In the genomic region with DNA sequence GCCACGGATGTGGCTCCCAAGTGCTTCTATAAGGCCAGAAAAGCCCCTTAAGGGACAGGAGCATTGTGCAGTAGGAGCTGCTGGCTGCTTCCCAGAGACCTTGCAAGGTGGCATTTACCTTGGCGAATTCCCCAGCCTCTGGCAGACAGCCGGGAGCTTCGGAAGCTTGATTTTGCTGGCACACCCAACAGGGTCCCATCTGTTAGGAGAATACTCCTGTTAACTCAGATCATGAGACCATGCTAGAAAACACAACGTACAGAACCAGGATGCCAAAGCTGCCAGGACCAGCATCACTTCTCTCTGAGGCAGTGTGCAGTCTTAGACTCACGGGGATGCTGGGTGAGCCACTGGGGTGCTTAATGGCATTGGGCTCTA, we compare ENCODE assay signal across 10 mouse cellular contexts.
DNase-seq lines count a peak whose midpoint lies in the region; ATAC-seq and TF ChIP-seq lines count a peak whose summit lies in the region.
"Had no signal": no experiment of that assay in that cellular context is flagged by ENCODE, and none has a peak within 500 bp of the region (broad histone marks: within the 10 kb centered on the region; RNA-seq: fewer than 3 reads in every experiment).

No protein-coding gene starts in this region.

- TF ChIP-seq POLR2A in liver, adult 2 months (IDR thresholded peaks at IDR 0.05; ENCODE audit: extremely low read depth, insufficient read depth, low read length): no peak

- no peak overlapping the region for H3K9ac ChIP-seq in liver, adult 2 months (ENCODE audit: low read depth, low read length)

- no peak overlapping the region for H3K27ac ChIP-seq in liver, adult 2 months (replicated peaks; ENCODE audit: insufficient read depth, low read depth, low read length)

- H3K79me2 ChIP-seq in liver, adult 2 months (ENCODE audit: control insufficient read depth, insufficient read depth, low read length): no peaks in the 10 kb centered on the region

- H3K4me1 ChIP-seq in liver, adult 2 months (ENCODE audit: control insufficient read depth, insufficient read depth, low read length): no peaks in the 10 kb centered on the region

- no peaks in the 10 kb centered on the region for H3K36me3 ChIP-seq in liver, adult 2 months (ENCODE audit: control insufficient read depth, insufficient read depth, low read length)

- peak; percentile 8 for DNase-seq in liver, adult 2 months (ENCODE audit: extremely low read depth, low read depth, low spot score)
- no peak for DNase-seq in liver
- peak; percentile 94 to 96 for DNase-seq in cerebellum, postnatal 25 days
- peak; percentile 37 to 60 for DNase-seq in layer of hippocampus, postnatal 10 days (ENCODE audit: low spot score in 2 of 2)
- peak; percentile 35 for DNase-seq in right cerebral cortex, postnatal 25 days
- no peak for DNase-seq in kidney, adult 8-10 months
- DNase-seq: gastrocnemius, postnatal 36 days; thymus, postnatal 36 days had no signal

- ATAC-seq in activated CD4-positive, CD25-positive, alpha-beta regulatory T cell, adult 4 months: no peak
- no peak for ATAC-seq in inflammation-experienced regulatory T-cells, adult 6 months

- 42% methylated on average over 6 of the region's 6 CpGs for WGBS in liver, adult 2 months

- no peak for TF ChIP-seq CTCF in liver, adult 2 months (IDR thresholded peaks at IDR 0.05; ENCODE audit: low read depth, low read length)

- no peaks in the 10 kb centered on the region for H3K27me3 ChIP-seq in liver, adult 2 months (ENCODE audit: control insufficient read depth, insufficient read depth, low read length)

- no peak overlapping the region for H3K4me3 ChIP-seq in liver, adult 2 months (ENCODE audit: insufficient read depth, low read depth, low read length)

Comparison
In these comparisons a context has a peak if more than half of its experiments do, and no peak if none do; other contexts are left out.
1. DNase-seq: peak in liver, adult 2 months (single experiment), cerebellum, postnatal 25 days (2 of 2), layer of hippocampus, postnatal 10 days (2 of 2) and right cerebral cortex, postnatal 25 days (single experiment); none in liver (single experiment) and kidney, adult 8-10 months (0 of 2).